Mouse (Mus musculus): Measurements from ENCODE around the gene Nelfcd.
A peak's percentile ranks its signal among the peaks of the same experiment; 100 is the strongest.

The Nelfcd gene

GRCm38 (mm10) chr2:174415731-174416310 is at the start of gene Nelfcd:
Gene Nelfcd, plus strand, starts transcription at chr2:174415804.
- DNase-seq, result peak; percentile 90

GRCm38 (mm10) chr2:174366571-174366970 is 49.0 kb upstream of the Nelfcd start:
- DNase-seq, result no peak

GRCm38 (mm10) chr2:174381021-174381420 is 34.6 kb upstream of the Nelfcd start:
- no peak for DNase-seq

- no peak for DNase-seq
These were observed 23.7 kb upstream of the Nelfcd start for GRCm38 (mm10) chr2:174391936-174392335.

- DNase-seq, result no peak
These were observed 23.1 kb upstream of the Nelfcd start for GRCm38 (mm10) chr2:174392554-174392953.

GRCm38 (mm10) chr2:174393383-174393782 is 22.2 kb upstream of the Nelfcd start:
- no peak for DNase-seq

- no peak for DNase-seq
These were observed 19.0 kb upstream of the Nelfcd start for GRCm38 (mm10) chr2:174396643-174397042.

- DNase-seq, result no peak
These were observed 18.5 kb upstream of the Nelfcd start for GRCm38 (mm10) chr2:174397065-174397464.

DNA sequence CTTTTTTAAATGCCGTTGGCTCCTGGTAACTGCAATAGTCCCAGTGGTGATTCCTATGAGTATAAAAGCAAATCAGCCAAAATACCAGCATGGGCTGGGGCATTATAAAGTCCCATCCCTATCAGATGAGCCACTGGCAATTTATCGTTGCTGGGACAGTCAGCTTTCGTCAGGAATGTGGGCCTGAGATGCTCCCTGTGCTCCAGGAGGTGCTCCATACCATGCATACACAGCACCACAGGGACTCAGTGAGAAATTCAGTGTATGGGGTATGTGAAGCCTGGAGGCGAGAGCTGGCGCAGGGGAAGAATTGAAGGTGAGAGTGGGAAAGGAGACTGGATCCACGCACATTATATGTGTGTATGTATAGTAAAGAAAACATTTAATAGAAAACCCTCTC is 17.7 kb upstream of the Nelfcd start:
- no peak for DNase-seq

DNA sequence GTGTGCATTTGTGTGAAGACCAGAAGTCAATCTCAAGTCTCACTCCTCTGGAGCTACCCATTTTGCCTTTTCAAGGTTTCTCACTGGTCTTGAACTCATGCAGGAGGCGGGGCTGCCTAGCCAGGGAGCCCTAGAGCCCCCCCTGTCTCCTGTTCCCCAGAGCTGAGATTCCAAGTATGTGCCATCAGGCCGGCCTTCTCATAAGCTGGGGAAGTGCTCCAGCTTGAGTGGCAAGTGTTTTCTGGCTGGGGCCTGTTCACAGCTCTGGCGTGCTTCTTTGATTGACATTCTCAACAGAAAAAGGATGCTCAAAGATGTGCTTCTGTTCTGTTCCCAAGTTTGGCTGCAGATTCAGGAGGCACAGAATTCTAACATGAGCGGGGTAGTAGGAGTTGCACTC is 15.2 kb upstream of the Nelfcd start:
- no peak for DNase-seq

- no peak for DNase-seq
These were observed 5.4 kb upstream of the Nelfcd start for GRCm38 (mm10) chr2:174410222-174410621.

DNA sequence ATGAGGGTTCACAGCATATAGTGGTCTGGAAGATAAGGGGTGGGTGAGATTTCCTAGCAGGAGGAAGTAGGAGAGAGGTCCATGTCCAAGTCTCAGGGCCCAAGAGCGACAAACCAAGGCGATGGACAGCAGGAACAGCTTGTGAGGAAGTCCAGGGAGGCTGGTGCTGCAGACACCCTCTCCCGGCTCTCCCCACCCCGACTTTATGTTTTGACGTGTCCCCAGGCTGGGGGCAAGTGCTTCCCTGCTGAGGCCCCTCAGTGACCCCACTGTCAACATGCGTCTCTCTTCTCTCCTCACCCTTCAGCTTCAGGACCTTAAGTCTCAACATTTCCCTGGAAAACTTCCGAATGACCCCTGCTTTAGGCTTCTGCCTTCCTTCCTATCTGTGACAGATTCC is 2.5 kb upstream of the Nelfcd start:
- DNase-seq, result no peak

- no peak for DNase-seq
These were observed 438 bp upstream of the Nelfcd start for GRCm38 (mm10) chr2:174415001-174415730.

GRCm38 (mm10) chr2:174421107-174421506 is 5.5 kb downstream of the Nelfcd start:
- no peak for DNase-seq

- no peak for DNase-seq
These were observed 8.9 kb downstream of the Nelfcd start for GRCm38 (mm10) chr2:174424301-174425085.

- DNase-seq, result no peak
These were observed 11.3 kb downstream of the Nelfcd start for GRCm38 (mm10) chr2:174426856-174427255.

- DNase-seq, result no peak
These were observed 12.7 kb downstream of the Nelfcd start for GRCm38 (mm10) chr2:174428076-174428835.

- no peak for DNase-seq
These were observed 13.5 kb downstream of the Nelfcd start for GRCm38 (mm10) chr2:174428996-174429591.

- no peak for DNase-seq
These were observed 19.3 kb downstream of the Nelfcd start for GRCm38 (mm10) chr2:174434943-174435342.

GRCm38 (mm10) chr2:174436076-174436701 is 20.6 kb downstream of the Nelfcd start:
- DNase-seq, result no peak

- no peak for DNase-seq
These were observed 21.5 kb downstream of the Nelfcd start for GRCm38 (mm10) chr2:174436916-174437696.

GRCm38 (mm10) chr2:174437697-174437982 is 22.0 kb downstream of the Nelfcd start:
- DNase-seq, result no peak

Measured in right cerebral cortex, postnatal 25 days (tissue).